Mouse (Mus musculus): ENCODE measurements around the gene Rnf182.

DNA sequence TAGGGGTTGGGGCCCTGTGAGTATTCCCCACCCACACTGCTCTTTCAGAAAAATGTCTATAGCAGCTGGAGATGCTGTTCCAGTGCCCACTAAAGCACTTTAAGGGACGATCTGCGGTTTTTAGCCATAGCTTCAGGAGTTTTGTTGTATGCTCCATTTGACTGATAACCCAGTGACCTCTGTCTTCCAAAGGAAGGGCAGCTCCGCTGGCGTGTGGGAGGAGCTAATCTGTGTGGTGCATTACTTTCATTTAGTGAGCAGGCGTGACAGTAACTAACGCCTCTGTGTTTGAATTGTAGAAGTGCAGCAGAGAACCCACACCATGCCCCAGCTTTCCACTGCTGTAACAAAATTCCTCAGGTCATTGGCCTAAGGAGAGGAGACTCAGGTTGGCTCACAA lies 38.6 kb downstream of the Rnf182 start:
- TF ChIP-seq CTCF (conservative IDR thresholded peaks at IDR 0.05; ENCODE audit: insufficient read depth, insufficient read length, low read depth, low read length) = no peak
- TF ChIP-seq POLR2A (IDR thresholded peaks at IDR 0.05; ENCODE audit: low read depth, low read length) = no peak

Measured in kidney, adult 2 months (tissue).